Mouse (Mus musculus) neutrophil, adult 5-6 weeks (primary cell): ENCODE results near the gene Slc2a5. TPM values are rescaled to one million over a fixed set of nuclear protein-coding genes. Genes with fewer than 3 reads are reported as not detected.

Source experiments
- ATAC-seq: fragments of 151-379, 151-347 bp; 2 replicates; pipeline ENCODE4 v1.8.0; 2017; ENCODE audit warnings: mild to moderate bottlenecking, moderate TSS enrichment; ENCODE audit not compliant: insufficient number of reproducible peaks, poor library complexity, low FRiP score, severe bottlenecking; ENCODE audit errors: extremely low read depth
- total RNA-seq: library from RNA; stranded (forward); fragments of 200-1000 nt; gene quantifications from 2 replicates; pipeline ENCODE4 v1.2.3, GENCODE M21; 2017

Gene Slc2a5
- total RNA-seq, 1 experiment from 2014 or later = not detected

DNA sequence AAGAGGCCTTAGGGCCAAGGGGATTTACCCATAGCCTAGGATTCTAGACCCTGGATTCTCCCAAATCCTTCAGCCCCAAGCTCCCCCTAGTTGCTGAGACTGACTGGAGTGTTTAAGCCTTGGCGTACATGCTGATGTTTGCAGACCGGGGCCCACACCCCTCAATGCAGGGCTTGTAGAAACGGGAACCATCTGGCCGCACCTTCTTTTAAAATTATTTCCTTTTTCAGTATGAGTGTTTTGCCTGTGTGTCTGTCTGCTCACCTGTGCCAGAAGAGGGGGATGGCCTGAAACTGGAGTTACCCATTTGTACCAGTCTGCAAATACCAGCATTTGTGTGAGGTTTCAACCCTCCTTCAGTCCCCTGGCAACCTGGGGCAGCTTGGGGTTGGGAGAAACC, 21.2 kb upstream of the Slc2a5 start:
- ATAC-seq = no peak

DNA sequence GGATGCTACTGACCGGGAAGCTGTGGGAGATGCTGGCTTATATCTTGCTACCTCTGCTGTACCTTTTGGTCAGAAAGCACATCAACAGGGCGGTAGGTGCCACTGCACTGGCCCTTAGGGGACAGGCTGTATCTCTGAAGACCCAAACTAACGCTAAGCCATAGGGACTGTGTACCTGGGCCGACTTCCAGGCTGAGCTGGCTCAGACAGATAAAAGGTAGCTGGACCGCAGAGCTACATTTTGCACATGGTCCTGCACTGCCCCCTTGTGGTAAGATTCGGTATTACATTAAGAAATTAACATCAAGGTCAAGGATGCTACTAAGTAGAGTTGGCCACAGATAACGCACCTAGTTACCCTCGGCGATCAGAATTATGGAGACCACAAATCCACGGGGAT, 20.2 kb upstream of the Slc2a5 start:
- ATAC-seq = peak; percentile 65; the same call in 1 of the 2 replicates

DNA sequence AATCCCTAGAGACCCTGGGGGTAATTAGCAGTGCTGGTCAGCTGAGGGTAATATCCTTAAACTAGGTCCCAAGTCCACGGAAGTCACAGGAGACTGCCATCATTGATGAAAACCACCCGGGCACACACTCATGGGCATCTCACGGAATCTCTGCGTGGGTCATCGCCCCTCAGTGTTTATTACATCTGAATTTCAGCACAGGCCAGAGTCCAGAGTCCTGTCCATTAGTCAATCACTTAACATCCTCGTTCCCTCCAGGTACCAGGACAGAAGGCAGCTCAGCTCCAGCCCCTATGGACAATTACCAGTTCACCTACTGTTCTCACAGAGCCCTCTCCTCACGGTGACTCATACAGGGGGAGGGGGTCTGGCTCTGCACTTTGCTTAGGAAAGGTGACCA, 16.3 kb upstream of the Slc2a5 start:
- ATAC-seq = no peak

DNA sequence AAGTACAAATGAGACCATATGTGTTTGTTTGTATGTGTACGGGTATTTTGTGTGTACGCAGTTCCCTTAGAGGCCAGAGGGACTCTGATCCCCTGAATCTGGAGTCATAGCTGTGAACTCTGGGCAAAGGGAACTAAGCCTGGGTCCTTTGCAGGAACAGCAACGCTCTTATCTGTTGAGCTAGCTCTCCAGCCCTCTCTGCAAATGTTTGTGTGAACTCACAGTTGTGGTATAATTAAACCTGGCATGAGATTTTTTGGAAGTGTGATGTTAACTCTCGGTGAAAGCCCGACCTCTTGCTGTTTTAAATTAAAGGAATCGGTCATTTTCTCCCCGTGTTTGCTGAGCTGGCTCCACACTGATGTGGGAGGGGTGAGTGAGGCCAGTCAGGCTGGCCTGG, 13.4 kb upstream of the Slc2a5 start:
- ATAC-seq = no peak

DNA sequence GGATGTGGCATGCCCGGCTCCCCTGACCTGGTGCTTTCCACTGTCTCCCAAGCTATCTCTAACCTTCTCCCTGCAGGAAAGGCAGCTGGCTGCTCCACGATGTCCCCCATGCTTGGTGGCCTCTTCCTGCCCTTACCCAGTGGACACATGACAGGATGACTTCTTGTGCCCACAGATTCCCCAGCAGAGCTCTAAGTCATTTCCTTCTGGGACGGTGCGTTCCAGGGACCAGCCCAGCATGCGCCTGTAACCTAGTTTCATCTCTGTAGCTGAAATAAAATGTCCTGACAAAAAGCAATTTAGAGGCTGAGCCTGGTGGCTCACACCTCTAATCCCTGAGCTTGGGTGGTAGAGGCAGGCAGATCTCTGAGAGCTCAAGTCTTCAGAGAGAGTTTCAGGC, 12.4 kb upstream of the Slc2a5 start:
- ATAC-seq = no peak

- ATAC-seq = no peak
Measured at GRCm38 (mm10) chr4:150109636-150110035, 9.4 kb upstream of the Slc2a5 start.

DNA sequence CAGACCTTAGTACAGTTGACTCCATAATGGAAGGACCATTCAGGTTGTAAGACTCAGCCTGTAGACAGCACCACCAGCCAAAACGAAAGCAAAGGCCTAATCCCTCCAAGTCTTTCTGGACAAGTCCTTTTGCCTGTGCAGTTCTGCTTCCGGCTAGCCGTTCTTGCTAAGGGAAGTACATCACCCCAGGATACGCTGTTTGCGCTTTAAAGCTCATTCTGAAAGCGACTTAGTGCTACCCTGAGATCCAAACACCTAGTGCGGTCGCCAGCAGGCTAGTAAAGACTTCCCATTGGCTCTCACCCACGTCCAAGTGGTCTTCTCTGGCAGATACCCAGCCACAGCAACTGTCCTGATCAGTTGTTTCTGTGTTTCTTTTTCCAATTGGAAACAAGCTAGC, 8.7 kb upstream of the Slc2a5 start:
- ATAC-seq = no peak

DNA sequence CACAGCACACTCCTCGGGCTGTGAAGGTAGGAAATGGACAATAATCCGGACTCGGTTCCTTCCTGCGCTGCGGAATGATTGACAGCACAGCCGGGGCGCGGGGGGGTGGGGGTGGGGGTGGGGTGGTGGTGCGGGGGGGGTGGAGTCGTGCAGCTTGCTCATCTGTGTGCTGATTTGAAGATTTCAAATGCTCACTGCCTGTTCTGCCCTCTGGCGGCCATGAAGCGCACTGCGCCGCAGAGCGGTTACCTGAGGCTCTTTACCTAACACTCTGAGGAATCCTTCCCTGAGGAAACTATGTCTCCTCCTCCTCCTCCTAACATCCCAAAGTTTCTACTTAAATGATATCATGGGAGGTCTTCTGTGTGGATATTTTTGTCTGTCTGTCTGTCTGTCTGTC, 6.2 kb upstream of the Slc2a5 start:
- peak; percentile 62 for ATAC-seq

DNA sequence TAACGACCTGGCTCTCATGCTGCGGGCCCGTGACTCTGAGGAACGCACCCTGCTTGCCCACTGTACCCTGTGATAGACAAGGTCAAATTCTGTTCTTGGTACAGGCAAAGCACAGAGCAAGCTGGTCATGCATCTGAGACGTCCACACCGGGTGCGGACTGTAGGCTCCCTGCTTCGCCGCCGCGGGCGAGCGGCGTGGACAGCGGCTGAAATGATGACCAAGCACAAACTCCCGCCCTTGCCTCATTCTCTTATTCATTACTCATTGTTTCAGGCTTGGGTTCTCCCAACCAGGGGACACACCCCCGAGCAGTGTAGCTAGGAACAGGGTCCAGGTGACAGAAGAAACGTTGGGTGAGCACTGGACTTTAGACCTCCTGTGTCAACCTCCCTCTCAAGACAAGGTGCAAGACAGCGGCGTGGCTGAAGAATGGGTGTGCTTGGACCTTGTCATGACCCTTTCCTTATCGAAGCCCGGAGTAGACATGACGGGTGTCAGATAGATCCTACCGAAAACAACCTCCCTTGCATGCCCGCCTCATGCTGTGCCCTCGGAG, 4.5 kb upstream of the Slc2a5 start:
- no peak for ATAC-seq

- no peak for ATAC-seq
Measured at GRCm38 (mm10) chr4:150117311-150117710, 1.8 kb upstream of the Slc2a5 start.

DNA sequence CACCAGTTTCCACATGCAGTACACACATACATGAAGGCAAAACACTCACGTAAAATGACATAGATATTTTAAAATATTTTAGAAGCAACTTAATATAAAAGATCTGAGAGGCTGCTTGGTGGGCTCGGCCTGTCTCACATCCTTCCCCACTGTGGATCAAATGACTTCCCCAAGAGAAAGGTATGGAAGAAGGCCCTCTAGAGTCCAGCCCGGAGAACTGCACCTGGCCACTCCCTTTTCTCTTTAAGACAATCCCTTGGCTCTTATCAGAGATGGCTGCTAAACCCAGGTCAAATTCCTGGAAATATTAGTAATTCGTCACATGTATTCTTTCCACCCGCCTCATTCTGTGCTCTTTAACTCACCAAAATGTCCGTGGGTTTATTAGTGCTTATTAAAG, 920 bp upstream of the Slc2a5 start:
- ATAC-seq = no peak

- no peak for ATAC-seq
Measured at GRCm38 (mm10) chr4:150119640-150120039, 557 bp downstream of the Slc2a5 start.

DNA sequence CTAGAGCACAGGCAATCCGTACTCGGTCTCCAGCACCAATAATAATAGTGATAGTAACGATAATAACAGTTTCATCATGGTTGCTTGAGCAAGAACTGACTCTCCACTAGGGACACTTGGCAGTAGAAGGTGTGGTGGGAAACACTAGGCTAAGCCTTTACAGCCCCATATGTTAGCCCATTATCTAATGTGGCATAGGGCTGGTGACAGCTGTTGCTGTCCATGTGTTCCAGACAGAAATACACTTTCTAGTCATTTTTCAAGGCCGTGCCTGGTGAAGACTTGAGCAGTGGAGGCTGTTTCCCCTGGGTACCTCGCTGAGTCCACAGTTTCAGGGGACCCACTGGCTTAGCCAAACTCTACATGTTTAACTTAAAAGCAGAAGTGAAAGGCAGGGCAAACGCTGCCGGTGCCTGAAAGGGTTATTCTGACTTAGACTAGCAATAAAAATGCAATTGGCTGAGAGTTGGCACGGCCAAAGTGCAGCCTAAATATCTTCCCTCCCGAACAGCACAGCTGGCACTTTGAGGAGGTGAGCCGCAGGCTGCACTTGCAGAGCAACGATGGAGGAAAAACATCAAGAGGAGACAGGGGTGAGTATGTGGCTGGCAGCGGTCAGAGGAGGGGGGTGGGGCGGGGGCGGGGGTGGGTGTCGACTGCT, 1.2 kb downstream of the Slc2a5 start:
- peak; percentile 37; the same call in 1 of the 2 replicates for ATAC-seq

- no peak for ATAC-seq
Measured at GRCm38 (mm10) chr4:150121430-150121829, 2.3 kb downstream of the Slc2a5 start.

- no peak for ATAC-seq
Measured at GRCm38 (mm10) chr4:150122476-150122875, 3.4 kb downstream of the Slc2a5 start.

- ATAC-seq = no peak
Measured at GRCm38 (mm10) chr4:150126373-150126772, 7.3 kb downstream of the Slc2a5 start.

- ATAC-seq = no peak
Measured at GRCm38 (mm10) chr4:150127894-150128293, 8.8 kb downstream of the Slc2a5 start.

GRCm38 (mm10) chr4:150128571-150128970, 9.5 kb downstream of the Slc2a5 start:
- no peak for ATAC-seq

- ATAC-seq = no peak
Measured at GRCm38 (mm10) chr4:150130661-150131060, 11.6 kb downstream of the Slc2a5 start.

GRCm38 (mm10) chr4:150132692-150133271, 13.7 kb downstream of the Slc2a5 start:
- ATAC-seq = no peak

- ATAC-seq = no peak
Measured at GRCm38 (mm10) chr4:150135254-150135653, 16.2 kb downstream of the Slc2a5 start.
